Mouse (Mus musculus): ENCODE results near the gene Mettl7b.

DNA sequence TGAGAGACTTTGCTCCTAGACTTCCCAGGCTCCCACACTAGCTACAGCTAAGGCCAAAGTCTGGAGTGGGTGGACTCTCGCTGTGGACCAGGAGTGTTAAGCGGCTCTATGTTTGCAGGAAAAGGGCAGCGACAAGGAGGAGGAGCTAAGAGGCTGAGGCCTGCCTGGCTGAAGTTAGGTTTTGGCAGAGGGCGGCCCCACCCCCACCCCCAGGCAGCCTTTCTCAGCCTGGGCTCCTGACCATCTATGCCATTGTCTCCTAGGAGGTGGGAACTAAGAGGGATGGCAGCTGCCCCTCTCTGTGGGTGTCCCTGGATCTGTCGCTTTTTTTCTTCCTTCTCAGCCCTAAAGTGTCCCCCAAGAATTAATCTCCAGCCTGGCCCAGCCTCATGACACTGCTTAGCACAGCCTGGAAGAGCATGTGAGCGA is 41.6 kb downstream of the Mettl7b start:
- TF ChIP-seq CTCF (IDR thresholded peaks at IDR 0.05; ENCODE audit: control insufficient read depth, insufficient read depth, low read length) (no peak), POLR2A (IDR thresholded peaks at IDR 0.05; ENCODE audit: borderline replicate concordance, control insufficient read depth, low read depth, low read length) (no peak)

All from bone marrow, adult 2 months (tissue).